Mouse (Mus musculus) CD4-positive, CD25-positive, alpha-beta regulatory T cell, adult 2 months (primary cell): ENCODE data around the gene Pde11a.

Experiments used
- DNase-seq: peaks from one replicate; pipeline ENCODE4 v3.0.0-alpha.2; 2012; ENCODE audit warnings: low read depth, low spot score

Pde11a gene

DNA sequence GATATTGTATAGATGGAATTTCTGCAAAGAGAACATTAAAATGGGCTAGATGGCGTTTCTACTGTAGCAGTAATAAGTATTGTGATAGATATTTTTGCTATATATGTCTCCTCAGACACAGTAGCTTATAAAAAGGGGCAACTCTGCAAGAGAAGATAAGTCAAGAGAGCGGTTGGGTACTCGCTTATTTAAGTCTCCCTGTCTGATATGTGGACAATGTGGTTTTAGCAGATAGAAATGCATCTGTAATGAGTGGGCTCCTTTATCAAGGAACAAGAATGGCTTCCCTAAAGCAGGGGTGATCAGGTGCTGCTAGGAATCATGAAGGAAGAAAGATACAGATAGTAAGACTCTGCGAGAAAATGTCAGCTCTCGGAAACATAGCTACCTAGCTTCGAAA is 18.2 kb downstream of the Pde11a start:
- no peak for DNase-seq

DNA sequence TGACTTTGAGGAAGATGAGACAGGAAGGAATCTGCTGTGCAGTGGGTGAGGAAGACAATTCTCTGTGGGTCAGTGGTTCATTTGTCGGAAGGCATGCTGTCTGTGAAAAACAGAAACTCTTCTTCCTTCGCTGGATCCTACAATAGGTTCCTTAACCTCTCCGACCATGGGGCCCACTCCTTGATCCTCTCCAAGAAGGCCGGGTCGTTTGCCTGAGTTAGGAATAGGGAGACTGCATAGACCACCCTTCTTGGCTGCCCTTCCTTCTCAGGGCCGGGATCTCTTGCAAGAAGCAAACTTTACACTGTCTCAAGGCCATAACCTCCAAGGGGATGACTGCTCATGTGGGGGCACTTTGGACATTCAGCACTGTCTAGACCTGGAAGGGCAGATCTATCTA is 19.3 kb downstream of the Pde11a start:
- DNase-seq: no peak

DNA sequence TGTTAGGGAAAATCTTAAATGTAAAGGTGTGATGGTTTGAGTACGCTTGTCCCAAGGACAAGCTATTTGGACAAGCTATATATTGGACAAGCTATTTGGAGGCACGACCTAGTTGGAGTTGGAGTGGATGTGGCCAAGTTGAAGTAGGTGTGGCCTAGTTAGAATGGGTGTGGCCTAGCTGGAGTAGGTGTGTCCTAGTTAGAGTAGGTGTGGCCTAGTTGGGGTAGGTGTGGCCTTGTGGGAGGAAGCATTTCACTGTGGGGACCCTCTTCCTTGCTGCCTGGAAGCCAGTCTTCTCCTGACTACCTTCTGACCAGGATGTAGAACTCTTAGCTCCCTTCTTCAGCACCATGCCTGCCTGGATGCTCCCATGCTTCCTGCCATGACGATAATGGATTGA is 50.9 kb downstream of the Pde11a start:
- no peak for DNase-seq

DNA sequence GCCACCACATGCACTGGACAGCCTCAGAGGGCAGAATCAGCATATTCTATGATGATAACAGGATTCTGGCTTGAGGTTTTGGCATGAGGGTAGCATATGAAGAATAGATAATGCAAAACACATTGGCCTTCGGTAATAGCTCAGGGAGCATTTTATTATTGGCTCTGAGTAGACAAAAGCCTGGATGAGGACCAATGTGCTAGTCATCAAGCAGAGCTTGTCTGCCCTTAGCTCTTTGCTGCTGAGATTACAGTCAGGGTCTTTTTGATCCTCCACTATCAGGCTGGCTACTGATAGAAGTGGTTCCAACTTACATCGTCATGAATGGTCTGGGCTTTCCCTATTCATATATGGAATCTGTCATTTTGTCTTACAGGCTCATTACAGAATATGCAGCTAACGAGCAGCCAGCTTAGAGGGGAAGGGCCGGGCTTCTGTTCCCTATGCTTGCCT is 52.3 kb downstream of the Pde11a start:
- no peak for DNase-seq

DNA sequence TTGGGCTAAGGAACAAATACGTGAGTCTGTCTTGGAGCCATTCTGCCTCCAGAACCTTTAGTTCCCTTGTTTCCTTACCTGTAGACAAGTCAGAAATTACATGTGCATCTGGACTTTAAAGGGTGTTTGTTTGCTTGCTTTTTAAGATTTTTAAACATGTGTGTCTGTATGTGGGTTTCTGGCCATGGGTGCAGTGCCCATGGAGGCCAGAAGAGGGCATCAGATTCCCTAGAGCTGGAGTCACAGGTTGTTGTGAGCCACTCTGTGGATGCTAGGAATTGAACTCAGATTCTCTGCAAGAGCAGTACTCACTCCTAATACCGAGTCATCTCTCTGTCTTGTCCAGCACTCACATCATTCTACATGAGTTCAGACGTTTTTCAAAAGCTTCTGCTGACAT is 53.4 kb downstream of the Pde11a start:
- DNase-seq: peak; percentile 4

DNA sequence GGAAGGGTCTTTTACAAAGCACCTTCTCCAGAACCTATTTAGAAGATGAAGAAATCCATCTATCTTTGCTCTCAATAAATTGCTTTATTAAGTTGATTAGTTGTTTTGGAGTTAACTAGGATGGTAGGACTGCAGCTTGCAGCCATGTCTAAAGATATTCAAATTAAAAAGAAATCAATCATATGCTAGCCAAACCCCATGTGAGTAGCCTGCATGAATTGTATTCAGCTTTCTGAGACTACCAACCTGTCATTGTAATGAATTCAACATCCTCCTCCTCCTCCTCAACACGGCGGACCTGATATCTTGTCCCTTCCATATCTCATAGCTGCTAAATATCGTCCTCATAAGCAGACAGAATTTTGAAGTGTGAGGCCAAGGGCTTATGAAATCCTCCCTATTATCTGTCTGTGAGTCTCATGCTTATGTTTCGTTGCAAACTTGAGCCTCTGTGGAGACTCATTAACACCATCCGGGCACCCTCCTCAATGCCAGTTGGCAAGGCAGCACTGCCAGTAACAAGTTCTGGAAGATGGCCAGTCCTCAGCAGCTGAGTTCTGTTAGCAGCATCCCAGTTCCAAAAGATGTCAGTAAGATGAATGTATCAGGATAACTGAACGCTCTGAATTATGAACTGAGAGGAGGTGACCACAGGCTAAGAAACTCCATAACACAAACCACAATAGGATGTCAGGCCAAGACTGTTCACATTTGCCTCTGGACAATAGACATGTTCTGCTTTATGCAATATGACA is 55.0 kb downstream of the Pde11a start:
- no peak for DNase-seq

DNA sequence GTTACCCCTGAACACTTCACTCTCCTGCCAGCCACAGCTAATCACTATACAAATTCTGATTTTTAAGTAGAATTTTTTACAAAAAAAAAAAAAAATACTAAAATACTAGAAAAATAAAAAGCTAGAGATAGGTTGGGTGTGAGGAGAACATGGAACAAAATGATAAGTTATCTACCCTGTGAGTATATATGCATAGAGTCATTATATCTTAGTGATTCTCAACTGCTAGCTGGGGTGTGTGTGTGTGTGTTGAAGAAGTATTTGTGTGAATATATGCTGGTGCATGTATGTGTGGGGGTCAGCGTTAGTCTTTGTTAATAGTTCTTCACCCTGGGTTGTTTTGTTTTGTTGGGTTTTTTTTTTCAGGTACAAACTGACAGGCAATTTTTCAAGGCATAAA is 69.1 kb downstream of the Pde11a start:
- DNase-seq: no peak

DNA sequence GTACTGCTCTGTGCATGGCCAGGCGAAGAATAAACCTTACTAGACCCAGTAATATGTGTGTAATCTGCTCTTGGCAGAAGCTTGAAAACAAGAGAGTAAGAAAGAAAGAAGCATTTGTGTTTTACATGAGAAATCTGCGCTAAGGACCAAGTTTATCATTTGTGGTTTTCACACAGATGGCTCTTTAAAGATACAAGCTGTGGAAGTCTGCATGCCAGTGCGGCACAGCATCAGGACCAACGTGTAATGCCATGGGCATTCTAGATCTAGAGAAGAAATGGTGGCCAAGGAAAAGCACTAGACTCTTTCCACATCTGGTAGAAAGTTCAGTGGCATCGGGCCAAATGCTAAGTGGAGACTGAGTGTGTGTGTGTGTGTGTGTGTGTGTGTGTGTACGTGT is 71.2 kb downstream of the Pde11a start:
- DNase-seq: no peak

DNA sequence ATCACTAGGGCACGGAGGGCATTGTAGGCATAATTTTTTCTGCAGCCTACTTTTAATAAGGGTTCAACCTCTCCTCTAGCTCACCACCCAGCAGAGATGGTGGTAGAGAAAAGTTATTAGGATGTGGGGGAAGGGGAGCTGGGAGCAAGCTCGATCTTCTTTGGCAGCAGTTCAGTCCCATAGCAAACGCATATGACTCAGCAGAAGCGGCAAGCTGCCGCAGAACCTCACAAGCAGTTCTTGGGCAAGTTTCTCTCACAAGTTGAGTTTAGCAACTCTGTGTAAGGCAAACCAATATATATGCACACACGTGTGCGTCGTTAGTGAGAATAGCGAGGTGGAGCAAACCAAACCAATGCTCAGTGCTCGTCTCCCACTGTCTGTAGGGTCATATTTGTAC is 72.0 kb downstream of the Pde11a start:
- no peak for DNase-seq

DNA sequence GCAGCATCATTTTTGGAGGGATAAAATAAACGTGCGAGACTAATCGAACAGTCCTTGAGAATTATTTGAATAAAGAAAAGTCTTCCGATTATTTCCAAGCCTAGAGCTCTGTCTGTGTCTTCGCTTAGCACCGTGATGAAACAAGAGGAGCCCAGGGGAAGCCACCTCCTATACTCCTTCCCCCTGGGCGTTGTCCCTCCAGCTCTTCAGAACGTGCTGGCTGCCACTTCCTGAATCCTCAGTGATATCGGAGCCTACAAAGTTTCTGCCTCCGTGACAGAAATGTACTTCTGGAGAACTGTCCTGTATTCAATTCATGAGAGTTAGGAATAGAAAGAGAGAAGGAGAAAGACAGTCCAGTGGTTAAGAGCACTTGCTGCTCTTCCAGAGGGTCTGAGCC is 74.3 kb downstream of the Pde11a start:
- DNase-seq: no peak

DNA sequence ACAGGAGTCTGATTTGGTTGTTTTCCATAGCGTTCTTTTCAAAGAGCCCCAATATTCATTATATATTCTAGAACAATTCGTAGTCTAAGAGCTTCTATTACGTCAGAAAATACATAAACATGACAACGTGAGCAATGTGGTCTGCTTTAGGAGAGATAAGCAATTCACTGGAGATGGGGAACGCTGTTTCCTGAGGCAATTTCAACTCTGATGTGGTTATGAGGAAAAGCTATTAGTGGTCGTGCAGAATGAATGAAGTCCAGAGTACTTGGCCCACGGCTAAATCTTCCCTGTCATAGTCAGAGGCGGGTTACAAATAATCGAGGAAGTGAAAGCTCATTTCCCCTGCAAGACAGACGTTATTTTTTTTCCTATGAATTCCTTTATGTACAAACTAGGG is 75.9 kb downstream of the Pde11a start:
- DNase-seq: no peak

DNA sequence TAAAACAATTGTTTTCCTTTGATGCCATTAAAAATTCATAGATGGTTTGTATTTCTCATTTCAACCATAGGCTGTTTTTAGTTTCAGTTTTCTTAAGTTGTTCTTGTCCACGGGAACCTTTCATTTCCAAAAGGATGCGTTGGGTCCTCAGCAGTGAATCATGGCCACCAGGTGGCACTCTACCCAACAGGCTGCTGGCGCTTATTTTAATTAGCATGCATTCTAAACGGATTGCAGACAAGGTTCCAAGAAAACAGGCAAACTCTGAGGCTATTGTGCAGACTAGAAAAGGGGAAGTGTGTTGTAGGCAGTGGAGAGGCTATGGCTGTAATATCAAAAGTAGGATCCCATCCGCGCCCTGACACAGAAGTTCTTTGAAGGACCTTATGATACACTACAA is 83.7 kb downstream of the Pde11a start:
- DNase-seq: peak; percentile 78

DNA sequence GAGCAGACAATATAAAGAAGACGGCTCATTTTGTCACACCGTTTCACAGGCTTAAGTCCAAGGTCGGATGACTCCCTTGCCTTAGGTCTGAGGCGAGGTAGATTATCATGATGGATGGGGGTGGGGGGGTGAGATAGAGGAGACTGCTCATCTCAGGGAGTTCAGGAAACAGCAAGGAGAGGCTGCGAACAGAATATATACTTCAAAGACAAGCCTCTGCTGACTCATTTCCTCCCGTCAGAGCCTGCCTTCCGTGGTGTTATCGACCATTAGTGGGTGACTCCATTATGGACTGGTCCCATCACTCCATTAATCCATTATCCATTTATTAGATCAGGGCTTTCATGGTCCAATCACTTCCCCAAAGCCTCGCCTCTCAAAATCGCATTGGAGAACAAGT is 87.2 kb downstream of the Pde11a start:
- peak; percentile 12 for DNase-seq

DNA sequence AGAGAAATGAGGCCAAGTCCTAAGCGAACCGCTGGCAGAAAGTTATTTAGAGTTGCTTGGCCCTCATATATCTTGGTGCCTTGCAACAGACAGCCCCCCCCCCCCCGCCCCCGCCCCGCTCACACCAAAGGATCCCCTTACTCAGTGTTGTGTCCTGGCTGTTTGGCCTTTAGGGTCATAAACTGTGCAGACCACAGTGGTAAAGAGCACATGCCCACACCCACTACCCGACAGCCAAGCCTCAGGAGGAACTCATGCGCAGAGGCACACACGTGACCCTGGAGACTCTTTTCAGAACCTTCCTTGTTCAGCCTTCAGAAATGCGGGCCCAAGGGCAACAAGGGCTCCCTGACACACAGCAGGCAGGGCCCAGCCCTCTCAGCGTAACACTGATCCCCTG is 90.3 kb downstream of the Pde11a start:
- no peak for DNase-seq

DNA sequence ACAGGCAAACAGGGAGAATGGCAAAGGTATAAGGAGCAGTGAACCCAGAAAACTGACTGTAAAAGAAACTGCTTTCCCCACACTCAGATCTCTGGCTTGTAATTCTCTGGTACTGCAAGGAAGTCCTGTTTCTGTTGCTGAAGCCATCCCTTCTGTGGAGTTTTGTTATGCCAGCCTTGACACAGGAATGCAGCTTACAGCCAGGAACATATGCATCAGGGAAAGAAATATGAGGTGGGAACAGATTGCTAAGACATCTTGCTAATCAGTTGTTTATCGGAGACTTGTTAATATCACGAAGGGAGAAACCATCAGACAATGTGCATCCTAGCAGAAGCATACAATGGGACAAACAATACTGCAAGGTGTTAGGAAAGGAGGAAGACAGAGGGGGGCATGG is 99.4 kb downstream of the Pde11a start:
- no peak for DNase-seq

DNA sequence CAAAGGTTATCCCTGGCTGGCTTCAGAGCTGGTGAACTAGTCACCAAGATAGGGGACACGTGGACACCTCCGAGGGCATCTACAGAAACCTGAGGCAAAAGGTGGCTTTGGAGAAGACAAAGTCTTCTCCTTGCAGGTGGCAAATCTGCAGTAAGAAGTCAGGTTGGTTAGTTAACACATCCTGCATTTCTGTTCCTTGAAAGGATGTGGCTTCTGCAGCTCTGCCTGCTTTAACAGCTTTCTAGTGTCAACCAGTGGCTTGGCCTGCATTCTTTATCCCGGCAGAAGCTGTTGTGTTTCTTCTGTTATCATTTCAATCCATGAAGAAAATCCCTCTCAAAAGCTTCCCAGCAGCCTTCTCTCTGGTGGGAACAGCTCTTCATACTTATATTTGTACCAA is 100.1 kb downstream of the Pde11a start:
- DNase-seq: peak; percentile 48

DNA sequence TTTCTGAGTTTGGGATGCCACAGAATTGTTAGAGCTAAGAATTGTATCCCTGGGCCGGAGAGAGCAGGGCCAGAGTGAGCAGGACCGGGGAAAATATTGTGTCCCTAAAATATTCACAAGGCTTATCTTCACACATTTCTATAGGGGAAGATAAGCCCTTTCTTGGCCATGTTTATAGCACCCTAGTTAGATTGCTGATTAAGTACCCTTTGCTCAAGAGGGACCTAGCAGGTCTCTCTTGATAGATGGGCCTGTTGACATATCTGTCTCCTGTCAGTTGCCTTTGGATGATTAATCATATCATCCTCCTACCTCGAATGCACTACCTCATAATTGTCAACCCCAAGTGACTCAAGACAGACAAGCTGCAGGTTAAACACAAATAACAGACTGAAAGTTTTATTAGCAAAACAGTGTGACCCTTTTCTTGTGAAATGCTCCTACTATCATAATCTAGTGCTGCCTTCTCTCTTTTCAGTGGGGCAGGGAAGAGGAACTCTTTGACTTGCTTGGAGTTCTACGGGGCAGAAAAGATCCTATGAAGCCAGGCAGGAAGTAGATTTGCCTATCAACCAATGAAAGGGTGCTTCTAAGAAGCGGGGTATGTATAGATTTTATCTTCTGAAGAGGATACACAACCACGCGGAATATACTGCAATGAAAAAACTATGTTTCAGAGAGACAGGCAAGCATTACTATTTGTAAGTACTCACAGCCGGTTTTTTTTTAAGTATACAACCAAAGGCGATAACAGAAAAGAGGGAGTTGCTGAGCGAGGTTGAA is 100.7 kb downstream of the Pde11a start:
- DNase-seq: peak; percentile 28

DNA sequence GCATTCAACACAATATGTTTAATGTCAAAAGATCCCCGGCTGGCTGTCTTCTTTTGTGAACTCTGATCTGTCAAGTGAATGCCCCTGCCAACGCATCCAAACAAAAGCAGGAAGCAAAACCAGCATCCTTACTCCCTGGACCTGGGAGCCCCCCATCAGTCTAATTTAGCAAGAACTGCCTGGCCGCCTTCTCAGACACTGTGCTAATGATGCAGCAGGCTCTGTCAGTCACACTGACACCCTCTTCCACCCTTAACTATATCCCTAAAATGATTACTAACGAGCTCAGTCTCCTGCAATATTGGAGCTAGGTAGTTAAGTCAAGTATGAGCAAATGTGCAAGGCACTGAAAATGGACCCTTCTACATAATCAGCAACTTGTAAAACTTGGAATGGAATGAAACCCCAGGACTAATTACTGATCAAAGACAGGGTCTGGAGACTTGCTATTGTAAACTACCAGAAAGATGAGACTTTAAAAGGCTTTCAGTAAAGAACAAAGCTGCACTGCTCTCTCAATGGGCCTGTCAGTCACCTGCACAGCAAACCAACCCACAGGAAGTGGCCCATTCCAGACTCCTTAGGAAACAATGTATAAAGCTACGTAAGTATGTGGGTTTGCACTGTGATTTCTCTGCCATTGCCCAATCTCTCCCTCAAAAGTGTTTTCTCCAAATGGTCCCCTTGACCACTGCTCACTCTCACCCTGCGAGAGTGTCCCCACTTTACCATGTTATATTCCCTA is 118.0 kb downstream of the Pde11a start:
- peak; percentile 40 for DNase-seq

DNA sequence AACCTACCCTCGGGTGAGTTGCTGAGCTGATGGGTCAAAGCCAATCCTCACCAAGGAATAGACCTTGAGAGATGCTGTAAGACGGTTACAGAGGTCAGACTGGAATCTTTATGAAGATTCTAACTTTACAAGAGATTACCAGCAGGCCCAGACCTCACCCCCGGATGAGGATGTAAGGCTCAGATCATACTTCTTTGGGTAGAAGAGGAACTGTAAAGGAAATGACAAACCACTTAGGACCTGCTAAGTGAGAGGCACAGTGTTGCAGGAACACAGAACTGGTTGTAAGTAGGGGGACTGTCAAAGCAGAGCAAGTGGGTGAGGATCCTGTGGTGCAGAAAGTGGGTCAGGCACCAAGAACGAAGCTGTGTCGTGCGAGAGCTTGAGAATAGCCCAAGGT is 119.0 kb downstream of the Pde11a start:
- DNase-seq: peak; percentile 61

DNA sequence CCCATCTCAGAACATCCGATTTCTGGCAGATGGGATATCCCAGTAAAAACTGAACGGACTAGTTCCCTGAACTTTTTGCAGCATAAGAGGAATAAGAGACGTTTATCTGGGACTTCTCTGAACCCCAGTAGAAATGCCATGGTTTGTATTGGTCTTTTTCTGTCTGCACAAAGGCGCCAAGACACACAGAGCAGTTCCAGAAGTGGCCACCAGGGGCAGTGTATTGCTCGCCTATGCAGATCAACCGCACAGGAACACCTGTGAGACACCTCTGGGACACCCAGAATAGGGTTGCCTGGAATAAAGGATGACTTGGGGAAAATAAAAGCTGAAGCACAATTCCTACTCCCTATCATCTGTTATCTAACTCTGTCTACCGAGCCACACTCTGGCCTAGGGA is 122.4 kb downstream of the Pde11a start:
- DNase-seq: peak; percentile 84

DNA sequence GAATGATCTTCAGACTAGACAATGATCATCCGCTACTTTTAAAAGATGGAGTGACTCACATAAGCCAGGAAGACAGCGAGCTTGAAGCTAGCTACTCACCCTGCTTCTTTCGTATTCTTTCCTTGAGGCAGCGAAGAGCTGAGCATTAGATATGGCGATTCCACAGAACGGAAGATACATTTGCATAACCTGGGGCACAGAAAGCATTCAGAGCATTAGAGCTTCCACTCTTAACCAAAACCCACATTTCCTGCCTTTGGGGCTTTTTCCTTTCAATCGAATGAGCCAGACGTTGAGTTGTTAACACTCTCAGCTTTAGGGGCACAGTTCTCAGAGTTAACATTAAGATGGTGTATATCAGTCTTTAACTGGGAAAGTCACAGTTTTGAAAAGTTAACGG is 123.4 kb downstream of the Pde11a start:
- peak; percentile 81 for DNase-seq

DNA sequence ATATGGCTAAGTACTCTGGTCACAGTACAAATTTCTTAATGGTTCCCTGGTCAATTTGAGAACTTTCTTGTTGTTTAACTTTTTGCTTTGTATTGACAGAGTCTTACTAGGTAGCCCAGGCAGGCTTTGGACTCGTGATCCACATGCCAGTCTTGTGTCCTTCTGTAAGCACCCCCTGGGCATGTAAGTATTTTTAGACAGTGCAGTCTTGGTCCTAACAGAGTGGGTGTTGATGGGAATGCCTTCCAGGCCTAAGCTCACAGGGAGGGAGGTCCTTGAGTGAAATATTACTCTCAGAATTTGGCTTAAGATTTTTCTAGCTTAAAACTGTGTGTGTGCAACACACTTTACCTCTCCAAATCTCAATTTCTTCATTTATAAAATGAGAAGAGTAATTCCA is 153.4 kb downstream of the Pde11a start:
- DNase-seq: no peak

DNA sequence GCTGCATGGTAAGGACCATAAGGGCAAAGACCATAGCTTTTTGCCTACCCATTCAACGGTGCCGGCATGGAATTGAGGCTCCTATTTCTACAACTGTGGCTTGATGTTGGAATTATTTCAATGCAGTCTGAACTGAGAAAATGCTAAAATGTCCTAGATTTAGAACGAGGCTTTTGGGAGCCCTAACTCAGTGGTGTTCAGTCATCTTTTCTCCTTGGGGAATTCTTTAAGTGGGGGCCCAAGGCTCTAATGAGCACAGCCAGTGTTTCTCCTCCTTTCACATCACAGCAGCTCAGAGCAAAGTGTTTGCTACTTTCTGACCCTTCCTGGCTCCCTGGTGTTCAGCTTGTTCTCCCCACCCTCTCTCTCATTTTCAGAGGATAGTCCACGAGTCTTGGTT is 175.8 kb downstream of the Pde11a start:
- DNase-seq: no peak
